8 mouse cellular contexts compared by ENCODE assay signal in the genomic region with DNA sequence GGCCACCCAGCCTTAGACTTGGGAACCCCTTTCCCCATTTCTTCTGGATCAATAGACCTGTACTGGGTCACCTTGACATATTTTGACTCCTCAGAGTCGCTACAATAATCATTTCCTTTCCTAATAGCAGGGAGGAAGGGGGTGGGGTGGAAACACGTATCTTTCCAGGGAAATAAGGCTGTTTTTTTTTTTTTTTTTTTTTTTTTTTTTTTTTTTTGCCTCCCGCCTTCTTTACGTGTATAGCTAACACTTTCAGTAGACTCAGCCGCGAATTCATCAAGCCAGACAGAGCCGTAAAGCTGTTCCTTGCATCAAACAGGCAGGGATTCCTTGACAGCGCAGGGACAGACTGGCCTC. TPM values are rescaled to one million over a fixed set of nuclear protein-coding genes. Genes with fewer than 3 reads are reported as not detected.
DNase-seq lines count a peak whose midpoint lies in the region; ATAC-seq and TF ChIP-seq lines count a peak whose summit lies in the region.

No protein-coding gene starts in this region.

- DNase-seq in layer of hippocampus, adult 2 months (ENCODE audit: low spot score in 2 of 2) = no peak
- DNase-seq in layer of hippocampus, adult 18-20 months (ENCODE audit: low spot score in 2 of 2) = no peak
- no peak for DNase-seq in embryonic facial prominence, embryonic 11.5 days (ENCODE audit: low spot score)
- no peak for DNase-seq in intestine, embryonic 14.5 days (ENCODE audit: low spot score)
- DNase-seq in left cerebral cortex, adult 8-10 months (ENCODE audit: low spot score in 2 of 2) = no peak
- DNase-seq in retina, embryonic 14.5 days (ENCODE audit: low spot score) = no peak
- DNase-seq in spleen, adult 18-20 months = no peak

- no peak for TF ChIP-seq POLR2A in myocyte (IDR thresholded peaks at IDR 0.05; ENCODE audit: insufficient read length, low read depth)

- ATAC-seq in embryonic facial prominence, embryonic 11.5 days (replicated peaks; ENCODE audit: insufficient number of reproducible peaks, low FRiP score, low TSS enrichment, low read depth) = no peak
- no peak for ATAC-seq in intestine, embryonic 14.5 days (replicated peaks; ENCODE audit: low FRiP score, low TSS enrichment, low read depth)

- peaks cover 3% of the 10 kb centered on the region; the same call in 1 of the 2 replicates for H3K27me3 ChIP-seq in embryonic facial prominence, embryonic 11.5 days (ENCODE audit: control insufficient read depth, insufficient read depth, low read length)
- peaks cover 7% of the 10 kb centered on the region for H3K27me3 ChIP-seq in intestine, embryonic 14.5 days (replicated peaks; ENCODE audit: control insufficient read depth, insufficient read depth, low read length)
- H3K27me3 ChIP-seq in myocyte (ENCODE audit: control insufficient read depth, insufficient read depth, insufficient read length) = no peaks in the 10 kb centered on the region

- TF ChIP-seq CTCF in layer of hippocampus, adult 2 months (conservative IDR thresholded peaks at IDR 0.05) = no peak

- H3ac ChIP-seq in myocyte (ENCODE audit: control insufficient read depth, insufficient read length) = no peak overlapping the region

- peak overlapping the region; percentile 91 for H3K4me2 ChIP-seq in embryonic facial prominence, embryonic 11.5 days (ENCODE audit: low read depth, low read length)
- H3K4me2 ChIP-seq in intestine, embryonic 14.5 days (ENCODE audit: low read length) = peak overlapping the region; percentile 98
- peak overlapping the region; percentile 98 for H3K4me2 ChIP-seq in myocyte (ENCODE audit: low read depth)

- peaks cover 52% of the 10 kb centered on the region for H3K79me2 ChIP-seq in myocyte (ENCODE audit: control insufficient read depth, insufficient read depth)

- H3K9me3 ChIP-seq in embryonic facial prominence, embryonic 11.5 days (replicated peaks; ENCODE audit: control insufficient read depth, low read length) = no peaks in the 10 kb centered on the region
- no peaks in the 10 kb centered on the region for H3K9me3 ChIP-seq in intestine, embryonic 14.5 days (ENCODE audit: control insufficient read depth, low read length)

- H3K36me3 ChIP-seq in embryonic facial prominence, embryonic 11.5 days (replicated peaks; ENCODE audit: control insufficient read depth, insufficient read depth, low read depth, low read length) = no peaks in the 10 kb centered on the region
- no peaks in the 10 kb centered on the region for H3K36me3 ChIP-seq in intestine, embryonic 14.5 days (ENCODE audit: control insufficient read depth, insufficient read depth, low read length)
- H3K36me3 ChIP-seq in myocyte (ENCODE audit: control insufficient read depth, insufficient read depth) = no peaks in the 10 kb centered on the region

- 29% methylated on average over 8 of the region's 8 CpGs for whole genome bisulfite sequencing in embryonic facial prominence, embryonic 11.5 days
- 19% methylated on average over 8 of the region's 8 CpGs for WGBS in intestine, embryonic 14.5 days

- H3K27ac ChIP-seq in layer of hippocampus, adult 2 months = peak overlapping the region; percentile 93
- no peak overlapping the region for H3K27ac ChIP-seq in embryonic facial prominence, embryonic 11.5 days (replicated peaks; ENCODE audit: low read depth, low read length)
- no peak overlapping the region for H3K27ac ChIP-seq in intestine, embryonic 14.5 days (ENCODE audit: low read depth)

- H3K4me3 ChIP-seq in layer of hippocampus, adult 2 months = peak overlapping the region; percentile 77
- peak overlapping the region; percentile 78 for H3K4me3 ChIP-seq in embryonic facial prominence, embryonic 11.5 days (ENCODE audit: low read depth, low read length)
- peak overlapping the region; percentile 73 for H3K4me3 ChIP-seq in intestine, embryonic 14.5 days (ENCODE audit: low read depth, low read length)
- H3K4me3 ChIP-seq in myocyte = peak overlapping the region; percentile 64

- peaks cover 4% of the 10 kb centered on the region; the same call in 1 of the 2 replicates for H3K4me1 ChIP-seq in embryonic facial prominence, embryonic 11.5 days (ENCODE audit: control insufficient read depth, insufficient read depth, low read length)
- peaks cover 36% of the 10 kb centered on the region for H3K4me1 ChIP-seq in intestine, embryonic 14.5 days (replicated peaks; ENCODE audit: control insufficient read depth, insufficient read depth, low read length)

- peak overlapping the region; percentile 86 for H3K9ac ChIP-seq in embryonic facial prominence, embryonic 11.5 days (replicated peaks; ENCODE audit: low read length)
- H3K9ac ChIP-seq in intestine, embryonic 14.5 days (ENCODE audit: low read length) = peak overlapping the region; percentile 65

TF ChIP-seq in myocyte, 11 proteins besides CTCF, POLR2A, EP300 and RAD21:
- TF ChIP-seq E2F4 (IDR thresholded peaks at IDR 0.05; ENCODE audit: insufficient read depth) (no peak), REST (IDR thresholded peaks at IDR 0.05; ENCODE audit: insufficient read depth, insufficient read length) (no peak), TCF12 (IDR thresholded peaks at IDR 0.05; ENCODE audit: insufficient read depth, poor library complexity, severe bottlenecking) (no peak), CEBPB (IDR thresholded peaks at IDR 0.05; ENCODE audit: insufficient read depth, poor library complexity, severe bottlenecking) (no peak), MYOD1 (IDR thresholded peaks at IDR 0.05; ENCODE audit: control insufficient read depth in 1 of 3, insufficient read length in 2 of 3, low read depth in 2 of 3) (no peak), SRF (IDR thresholded peaks at IDR 0.05; ENCODE audit: control insufficient read depth, insufficient read length, low read depth) (no peak), USF1 (IDR thresholded peaks at IDR 0.05; ENCODE audit: low read depth) (no peak), TCF3 (IDR thresholded peaks at IDR 0.05; ENCODE audit: insufficient read length, low read depth) (no peak), MYOG (IDR thresholded peaks at IDR 0.05; ENCODE audit: control insufficient read depth in 1 of 3, insufficient read depth in 1 of 3, insufficient read length in 2 of 3, low read depth in 2 of 3) (no peak)
TF ChIP-seq in myocyte: peak in this region for 0.

RNA-seq across cellular contexts. Expression of gene Chst11, which starts 1.7 kb away (rescaled TPM):
- 10 to 100 TPM; 50.9 to 52.7 TPM for total RNA-seq in layer of hippocampus, adult 2 months (2021)
- total RNA-seq in layer of hippocampus, adult 18-20 months (2021) = 10 to 100 TPM; 51.1 to 51.9 TPM
- polyA plus RNA-seq in embryonic facial prominence, embryonic 11.5 days (2014; fragmentation: Nextera tagmentation; extraction: Ambion mirVana) = 2.1 and 2.3 TPM in 2 replicates
- polyA plus RNA-seq in intestine, embryonic 14.5 days (2014; fragmentation: Nextera tagmentation; extraction: Ambion mirVana) = 2.0 and 2.2 TPM in 2 replicates
- polyA plus RNA-seq in myocyte (2012; fragmentation: generic; extraction: Trizol) = 12.1 TPM
- 10 to 100 TPM; 33.0 to 38.0 (median 33.5) TPM for total RNA-seq in left cerebral cortex, adult 8-10 months (2022)
